Comparison of ENCODE assay signal across 24 mouse cellular contexts in the genomic region with DNA sequence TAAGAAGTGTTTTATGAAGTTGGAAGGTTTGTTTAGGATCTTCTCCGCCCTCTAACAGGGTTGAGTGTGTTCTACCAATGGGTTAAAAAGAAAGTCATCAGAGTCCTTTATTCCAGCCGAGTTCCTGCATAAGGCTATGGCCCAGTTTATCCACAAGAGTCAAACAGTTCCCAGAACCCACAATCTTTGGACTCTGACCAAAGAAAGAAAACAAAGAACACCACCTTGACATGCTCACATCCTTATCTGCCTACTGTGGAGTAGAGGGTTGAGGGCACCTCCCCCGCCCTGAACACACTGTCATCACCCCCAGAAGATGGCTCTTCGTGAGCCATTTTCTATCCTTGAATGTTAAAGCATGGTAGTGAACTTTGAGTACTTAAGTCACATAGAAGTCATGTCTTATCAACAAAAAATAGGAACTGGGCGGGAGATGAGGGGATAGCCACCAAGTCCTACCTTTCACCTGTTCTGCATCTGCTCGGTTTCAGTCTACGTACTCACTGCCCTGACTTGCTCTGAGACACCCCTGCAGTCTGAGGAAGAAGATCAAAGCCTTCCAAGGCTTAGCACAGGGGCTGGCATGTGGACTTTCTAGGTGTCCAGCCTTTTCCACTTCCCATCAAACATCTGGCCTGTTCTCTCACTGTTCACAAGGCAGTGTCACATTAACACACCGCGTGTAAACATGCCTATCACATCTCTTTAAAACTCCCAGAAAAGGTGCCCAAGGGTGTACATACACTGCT. TPM values are rescaled to one million over a fixed set of nuclear protein-coding genes. Genes with fewer than 3 reads are reported as not detected.
A peak's percentile ranks its signal among the peaks of the same experiment; 100 is the strongest.
DNase-seq lines count a peak whose midpoint lies in the region; ATAC-seq and TF ChIP-seq lines count a peak whose summit lies in the region.
"Had no signal": no experiment of that assay in that cellular context is flagged by ENCODE, and none has a peak within 500 bp of the region (broad histone marks: within the 10 kb centered on the region; RNA-seq: fewer than 3 reads in every experiment).

No protein-coding gene starts in this region.

- no peaks in the 10 kb centered on the region for H3K27me3 ChIP-seq in stomach, postnatal 0 days (ENCODE audit: control insufficient read depth, insufficient read depth, low read length)
- no peaks in the 10 kb centered on the region for H3K27me3 ChIP-seq in liver, embryonic 11.5 days (replicated peaks; ENCODE audit: control insufficient read depth, insufficient read depth, low read length)
- H3K27me3 ChIP-seq: embryonic facial prominence, embryonic 13.5 days; embryonic facial prominence, embryonic 15.5 days; forebrain, embryonic 12.5 days; Patski had no signal

- H3K27ac ChIP-seq in stomach, postnatal 0 days (replicated peaks), result no peak overlapping the region
- no peak overlapping the region for H3K27ac ChIP-seq in liver, embryonic 11.5 days (ENCODE audit: low read depth, low read length)
- H3K27ac ChIP-seq: embryonic facial prominence, embryonic 13.5 days; embryonic facial prominence, embryonic 15.5 days; forebrain, embryonic 10.5 days; forebrain, embryonic 12.5 days had no signal

- H3K9ac ChIP-seq in stomach, postnatal 0 days (ENCODE audit: low read length), result no peak overlapping the region
- no peak overlapping the region for H3K9ac ChIP-seq in liver, embryonic 11.5 days (ENCODE audit: low read depth, low read length)
- H3K9ac ChIP-seq: embryonic facial prominence, embryonic 13.5 days; embryonic facial prominence, embryonic 15.5 days; forebrain, embryonic 12.5 days had no signal

- no peak for TF ChIP-seq CTCF in stomach, postnatal 0 days (IDR thresholded peaks at IDR 0.05; ENCODE audit: low read depth)

- H3K4me2 ChIP-seq in stomach, postnatal 0 days (replicated peaks; ENCODE audit: low read depth), result no peak overlapping the region
- no peak overlapping the region for H3K4me2 ChIP-seq in liver, embryonic 11.5 days
- H3K4me2 ChIP-seq: embryonic facial prominence, embryonic 13.5 days; embryonic facial prominence, embryonic 15.5 days; forebrain, embryonic 12.5 days had no signal

- H3K4me1 ChIP-seq in stomach, postnatal 0 days (replicated peaks; ENCODE audit: control insufficient read depth, insufficient read depth), result no peaks in the 10 kb centered on the region
- no peaks in the 10 kb centered on the region for H3K4me1 ChIP-seq in liver, embryonic 11.5 days (replicated peaks; ENCODE audit: control insufficient read depth, insufficient read depth, low read length)
- H3K4me1 ChIP-seq: embryonic facial prominence, embryonic 13.5 days; embryonic facial prominence, embryonic 15.5 days; forebrain, embryonic 10.5 days; forebrain, embryonic 12.5 days had no signal

- peak; percentile 22 for DNase-seq in testis, postnatal 10 days (ENCODE audit: low spot score)
- DNase-seq in testis, postnatal 14 days (ENCODE audit: low spot score), result no peak
- DNase-seq in stomach, postnatal 0 days (ENCODE audit: low spot score), result peak; percentile 29
- no peak for DNase-seq in liver, embryonic 11.5 days (ENCODE audit: low spot score)
- no peak for DNase-seq in adrenal gland, adult (ENCODE audit: inconsistent age in 2 of 2, low spot score in 1 of 2)
- DNase-seq: adrenal gland, adult 2 months; adrenal gland, postnatal 10 days; adrenal gland, postnatal 25 days; cerebellum, adult 11 months; cerebellum, adult 18-20 months; cerebellum, adult 8-10 months; cerebellum, adult 9-11 months; cerebellum, postnatal 14 days; cerebellum, postnatal 36 days; embryo, embryonic 11 days had no signal

- no peak overlapping the region for H3K4me3 ChIP-seq in stomach, postnatal 0 days (ENCODE audit: low read depth, low read length)
- no peak overlapping the region for H3K4me3 ChIP-seq in liver, embryonic 11.5 days (ENCODE audit: low read depth, low read length)
- H3K4me3 ChIP-seq: embryonic facial prominence, embryonic 13.5 days; embryonic facial prominence, embryonic 15.5 days; erythroblast, embryonic 14.5 days; forebrain, embryonic 10.5 days; forebrain, embryonic 12.5 days had no signal

- no peaks in the 10 kb centered on the region for H3K9me3 ChIP-seq in stomach, postnatal 0 days (ENCODE audit: control insufficient read depth, low read length)
- no peaks in the 10 kb centered on the region for H3K9me3 ChIP-seq in liver, embryonic 11.5 days (ENCODE audit: control insufficient read depth, low read length)
- H3K9me3 ChIP-seq: embryonic facial prominence, embryonic 13.5 days; embryonic facial prominence, embryonic 15.5 days; forebrain, embryonic 10.5 days; forebrain, embryonic 12.5 days had no signal

- ATAC-seq in stomach, postnatal 0 days (ENCODE audit: low FRiP score, low TSS enrichment), result peak; percentile 84
- no peak for ATAC-seq in liver, embryonic 11.5 days (replicated peaks; ENCODE audit: low FRiP score)
- ATAC-seq: activated CD4-positive, CD25-positive, alpha-beta regulatory T cell, adult 4 months; forebrain, embryonic 14.5 days; forebrain, embryonic 16.5 days; Patski had no signal

- WGBS in stomach, postnatal 0 days, result 79% methylated on average over 9 of the region's 9 CpGs
- whole genome bisulfite sequencing in liver, embryonic 11.5 days, result 88% methylated on average over 9 of the region's 9 CpGs

- TF ChIP-seq EP300 in stomach, postnatal 0 days (optimal IDR thresholded peaks at IDR 0.05), result no peak

- H3K36me3 ChIP-seq in stomach, postnatal 0 days (ENCODE audit: control insufficient read depth, insufficient read depth, low read length), result peaks cover 9% of the 10 kb centered on the region; the same call in 1 of the 2 replicates
- peaks cover 46% of the 10 kb centered on the region for H3K36me3 ChIP-seq in liver, embryonic 11.5 days (ENCODE audit: control insufficient read depth, insufficient read depth, low read length)

RNA-seq across cellular contexts. Expression of a gene that starts 33.7 kb away (rescaled TPM):
- 63.2 and 67.9 TPM in 2 replicates for polyA plus RNA-seq in stomach, postnatal 0 days (2015; fragmentation: Nextera tagmentation; extraction: Ambion mirVana)
- 264 and 315 TPM in 2 replicates for polyA plus RNA-seq in liver, embryonic 11.5 days (2014; fragmentation: Nextera tagmentation; extraction: Ambion mirVana)

Comparison
In these comparisons a context has a peak if more than half of its experiments do, and no peak if none do; other contexts are left out.
1. DNase-seq: peak in testis, postnatal 10 days (single experiment) and stomach, postnatal 0 days (single experiment); none in testis, postnatal 14 days (single experiment), liver, embryonic 11.5 days (single experiment) and adrenal gland, adult (0 of 2).